Mouse (Mus musculus) midbrain, embryonic 14.5 days (tissue): ENCODE results near the gene Dcaf1. TPM values are rescaled to one million over a fixed set of nuclear protein-coding genes. Genes with fewer than 3 reads are reported as not detected.

ENCODE experiments used
- ATAC-seq: fragments of 200-750 bp; cut with Nextera tagmentation; 2 replicates; pipeline ENCODE4 v1.8.0; 2017; ENCODE audit warnings: moderate number of reproducible peaks, moderate library complexity; ENCODE audit not compliant: low FRiP score, low TSS enrichment
- DNase-seq: peaks from one replicate; pipeline ENCODE4 v3.0.0-alpha.2; 2015
- H3K27ac ChIP-seq: fragments of 300-500 bp; sonication (generic); replicated peaks from 2 replicates; pipeline ENCODE4 v1.5.1; 2014; ENCODE audit warnings: mild to moderate bottlenecking, low read depth, low read length, moderate library complexity
- H3K27me3 ChIP-seq: fragments of 300-500 bp; sonication (generic); 2 replicates; pipeline ENCODE4 v1.6.1; 2014; ENCODE audit warnings: low read length, control low read depth, mixed read lengths; ENCODE audit not compliant: control insufficient read depth, insufficient read depth
- H3K36me3 ChIP-seq: fragments of 300-500 bp; sonication (generic); 2 replicates; pipeline ENCODE4 v1.6.1; 2014; ENCODE audit warnings: low read length, control low read depth; ENCODE audit not compliant: control insufficient read depth, insufficient read depth
- H3K4me1 ChIP-seq: fragments of 300-500 bp; sonication (generic); 2 replicates; pipeline ENCODE4 v1.6.1; 2014; ENCODE audit warnings: mild to moderate bottlenecking, antibody characterized with exemption, low read length, control low read depth; ENCODE audit not compliant: control insufficient read depth, insufficient read depth
- H3K4me2 ChIP-seq: fragments of 300-500 bp; sonication (generic); 2 replicates; pipeline ENCODE4 v1.6.1; 2014; ENCODE audit warnings: mild to moderate bottlenecking, low read length, moderate library complexity
- H3K4me3 ChIP-seq: fragments of 300-500 bp; sonication (generic); replicated peaks from 2 replicates; pipeline ENCODE4 v1.5.1; 2014; ENCODE audit warnings: low read depth, low read length
- H3K9ac ChIP-seq: fragments of 300-500 bp; sonication (generic); replicated peaks from 2 replicates; pipeline ENCODE4 v1.6.1; 2014; ENCODE audit warnings: mild to moderate bottlenecking, low read length, moderate library complexity
- H3K9me3 ChIP-seq: fragments of 300-500 bp; sonication (generic); 2 replicates; pipeline ENCODE4 v1.6.1; 2016; ENCODE audit warnings: low read length, control low read depth, mixed read lengths; ENCODE audit not compliant: control insufficient read depth
- WGBS: fragments of 180-500 bp; shearing (Covaris S2); extraction: QIAGEN DNeasy Blood & Tissue Kit; methylation state at CpG from one replicate; pipeline ENCODE4 v1.1.7; 2014; 5-methylcytosine and 5-hydroxymethylcytosine counted together
- polyA plus RNA-seq: library from polyadenylated mRNA; unstranded; fragments of >200 nt; fragmentation: Nextera tagmentation; extraction: Ambion mirVana; gene quantifications from 2 replicates; pipeline ENCODE4 v1.2.1, GENCODE M21; 2014

Dcaf1 gene
- polyA plus RNA-seq, 1 experiment from 2014 or later = 22.3 TPM

DNA sequence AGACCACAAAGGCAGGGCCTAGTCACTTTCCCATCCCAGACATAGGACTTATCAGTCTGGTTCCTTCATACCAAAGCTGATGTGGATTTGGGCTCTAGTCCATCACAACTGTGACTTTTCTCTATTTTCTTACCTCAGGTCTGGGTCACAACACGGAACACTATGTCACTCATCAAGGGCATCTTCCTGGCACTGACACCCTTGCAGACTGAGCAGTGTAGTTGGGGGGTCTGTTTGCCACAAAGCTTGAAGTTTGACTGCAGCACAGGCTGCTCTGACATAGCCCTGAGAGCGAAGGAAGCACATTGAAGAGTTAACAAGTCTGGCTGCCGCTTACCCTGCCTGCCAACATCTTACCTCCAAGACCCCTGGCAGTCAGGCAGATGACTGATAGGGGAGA is 61.4 kb downstream of the Dcaf1 start:
- peaks cover 71% of the 10 kb centered on the region for H3K36me3 ChIP-seq
- DNase-seq (no peak), ATAC-seq (no peak)
- no peaks in the 10 kb centered on the region for H3K27me3 ChIP-seq
- H3K9me3 ChIP-seq = no peaks in the 10 kb centered on the region
- H3K4me2 ChIP-seq = peak overlapping the region; percentile 99
- H3K27ac ChIP-seq = no peak overlapping the region
- 0 out of 2 replicates have a peak overlapping the region, but pooled peaks have one; percentile 18 for H3K9ac ChIP-seq
- WGBS = 87% methylated on average over 3 of the region's 3 CpGs
- peak overlapping the region; percentile 12 for H3K4me3 ChIP-seq
- peaks cover 39% of the 10 kb centered on the region for H3K4me1 ChIP-seq

DNA sequence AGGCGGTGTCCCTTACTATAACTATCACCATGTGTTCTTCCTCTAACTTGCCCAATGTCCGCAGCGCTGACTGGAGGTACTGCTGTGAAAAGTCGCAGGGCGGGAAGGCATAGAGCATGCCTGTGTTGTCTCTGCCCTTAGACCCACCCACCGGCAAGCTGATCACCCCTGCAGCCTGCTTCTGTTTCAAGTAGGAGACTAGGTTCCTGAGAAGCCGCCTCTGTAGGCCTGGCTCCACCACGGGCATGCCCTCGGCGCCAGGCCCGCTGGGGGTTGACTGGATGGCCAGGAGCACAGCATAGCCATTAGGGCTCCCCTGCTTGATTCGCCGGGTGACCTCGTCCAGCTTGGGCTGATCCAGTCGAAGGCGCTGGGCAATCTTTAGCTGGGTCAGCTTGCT is 62.6 kb downstream of the Dcaf1 start:
- peak overlapping the region; percentile 99 for H3K4me2 ChIP-seq
- peaks cover 71% of the 10 kb centered on the region for H3K36me3 ChIP-seq
- H3K4me3 ChIP-seq = peak overlapping the region; percentile 93
- WGBS = 44% methylated on average over 16 of the region's 16 CpGs
- H3K4me1 ChIP-seq = peaks cover 39% of the 10 kb centered on the region
- peak; percentile 17 for DNase-seq
- no peak overlapping the region for H3K27ac ChIP-seq
- H3K27me3 ChIP-seq = no peaks in the 10 kb centered on the region
- no peaks in the 10 kb centered on the region for H3K9me3 ChIP-seq
- H3K9ac ChIP-seq = peak overlapping the region; percentile 99
- ATAC-seq = no peak

DNA sequence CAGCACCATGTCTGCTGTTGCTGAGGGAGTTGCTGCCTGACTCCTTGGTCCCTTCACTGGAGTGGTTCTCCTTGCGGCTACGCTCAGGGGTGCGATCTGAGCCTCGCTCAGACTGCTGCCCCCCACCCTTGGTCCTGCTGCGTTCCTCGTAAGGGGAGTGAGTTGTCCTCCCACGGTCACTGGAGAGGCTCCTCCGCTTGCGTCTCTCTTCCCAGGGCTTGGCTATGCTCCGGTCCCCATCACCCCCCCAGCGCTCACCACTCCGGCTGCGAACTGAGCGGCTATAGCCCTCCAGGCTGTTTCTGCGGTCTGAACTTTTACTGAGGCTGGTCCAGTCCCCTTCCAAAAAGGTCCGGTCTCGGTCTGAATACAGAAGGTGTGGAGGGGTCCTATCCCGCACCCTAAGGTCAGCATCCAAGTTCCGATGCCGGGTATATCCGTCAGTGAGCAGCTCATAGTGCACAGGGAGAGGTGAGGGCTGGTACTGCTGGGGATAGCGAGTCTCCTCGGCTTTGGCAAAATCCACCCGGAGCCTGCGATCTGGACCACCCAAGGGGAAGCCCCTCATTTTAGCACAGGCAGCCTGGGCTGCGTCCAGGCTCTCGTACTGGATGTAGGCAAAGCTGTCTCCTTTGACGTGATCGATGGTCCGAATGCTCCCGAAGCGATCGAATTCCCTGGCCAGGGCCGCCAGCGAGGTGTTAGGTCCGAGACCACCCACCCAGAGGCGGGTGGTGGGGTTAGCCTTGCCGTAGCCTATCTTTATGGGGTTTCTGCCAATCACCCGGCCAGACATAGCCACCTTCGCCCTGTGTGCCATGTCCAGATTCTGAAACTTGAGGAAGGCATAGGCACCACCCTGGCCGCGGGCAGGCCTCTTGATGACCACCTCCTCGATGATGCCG is 63.6 kb downstream of the Dcaf1 start:
- ATAC-seq (no peak), DNase-seq (peak; percentile 35)
- peaks cover 45% of the 10 kb centered on the region for H3K4me1 ChIP-seq
- no peaks in the 10 kb centered on the region for H3K27me3 ChIP-seq
- H3K9ac ChIP-seq = peak overlapping the region; percentile 99
- peak overlapping the region; percentile 99 for H3K4me2 ChIP-seq
- H3K9me3 ChIP-seq = no peaks in the 10 kb centered on the region
- H3K36me3 ChIP-seq = peaks cover 73% of the 10 kb centered on the region
- H3K4me3 ChIP-seq = peak overlapping the region; percentile 93
- 22% methylated on average over 44 of the region's 44 CpGs for WGBS
- H3K27ac ChIP-seq = peak overlapping the region; percentile 95

DNA sequence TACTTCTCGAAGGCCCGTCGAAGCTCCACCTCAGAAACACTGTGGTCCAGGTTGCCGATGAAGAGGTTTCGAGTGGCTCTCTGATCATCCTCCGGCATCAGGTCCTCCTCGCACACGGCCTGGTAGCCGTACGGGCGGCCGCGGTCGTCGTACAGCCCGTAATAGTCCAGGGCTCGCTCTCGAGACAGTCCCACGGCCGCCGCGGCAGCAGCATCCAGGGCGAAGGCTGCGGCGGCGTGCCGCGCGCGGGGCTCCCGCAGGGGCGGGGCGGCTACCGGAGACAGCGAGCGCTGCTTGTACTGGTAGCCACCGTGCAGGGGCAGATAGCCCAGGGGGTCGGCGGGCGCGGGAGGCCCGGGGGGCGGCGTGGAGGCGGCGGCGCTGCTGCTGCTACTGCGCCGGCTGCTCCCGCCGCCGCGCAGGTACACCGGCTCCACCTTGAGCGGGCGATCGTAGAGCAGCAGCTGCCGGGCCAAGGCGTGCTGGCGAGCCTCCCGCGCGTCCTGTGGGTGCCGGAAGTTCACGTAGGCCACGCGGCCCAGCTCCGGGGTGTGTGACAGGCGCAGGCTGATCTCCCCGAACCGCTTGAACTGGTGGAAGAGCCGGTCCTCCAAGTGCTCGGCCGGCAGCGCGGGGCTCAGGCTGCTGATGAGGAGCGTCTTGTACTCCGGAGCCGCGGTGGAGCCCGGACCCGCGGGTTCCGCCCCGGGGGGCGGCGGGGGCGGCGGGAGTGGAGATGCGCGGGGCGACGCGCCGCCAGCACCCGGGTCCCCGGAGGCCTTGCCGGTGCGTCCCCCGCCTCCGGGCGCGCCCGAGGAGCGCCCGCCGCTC is 64.4 kb downstream of the Dcaf1 start:
- Histone ChIP-seq H3K4me3 (peak overlapping the region; percentile 93), H3K4me2 (peak overlapping the region; percentile 99), H3K27ac (peak overlapping the region; percentile 95), H3K4me1 (peaks cover 53% of the 10 kb centered on the region), H3K9ac (peak overlapping the region; percentile 99), H3K27me3 (no peaks in the 10 kb centered on the region), H3K36me3 (peaks cover 68% of the 10 kb centered on the region), H3K9me3 (no peaks in the 10 kb centered on the region)
- peak; percentile 69 for DNase-seq
- WGBS = under 1% methylated on average over 87 of the region's 107 CpGs
- ATAC-seq = no peak

DNA sequence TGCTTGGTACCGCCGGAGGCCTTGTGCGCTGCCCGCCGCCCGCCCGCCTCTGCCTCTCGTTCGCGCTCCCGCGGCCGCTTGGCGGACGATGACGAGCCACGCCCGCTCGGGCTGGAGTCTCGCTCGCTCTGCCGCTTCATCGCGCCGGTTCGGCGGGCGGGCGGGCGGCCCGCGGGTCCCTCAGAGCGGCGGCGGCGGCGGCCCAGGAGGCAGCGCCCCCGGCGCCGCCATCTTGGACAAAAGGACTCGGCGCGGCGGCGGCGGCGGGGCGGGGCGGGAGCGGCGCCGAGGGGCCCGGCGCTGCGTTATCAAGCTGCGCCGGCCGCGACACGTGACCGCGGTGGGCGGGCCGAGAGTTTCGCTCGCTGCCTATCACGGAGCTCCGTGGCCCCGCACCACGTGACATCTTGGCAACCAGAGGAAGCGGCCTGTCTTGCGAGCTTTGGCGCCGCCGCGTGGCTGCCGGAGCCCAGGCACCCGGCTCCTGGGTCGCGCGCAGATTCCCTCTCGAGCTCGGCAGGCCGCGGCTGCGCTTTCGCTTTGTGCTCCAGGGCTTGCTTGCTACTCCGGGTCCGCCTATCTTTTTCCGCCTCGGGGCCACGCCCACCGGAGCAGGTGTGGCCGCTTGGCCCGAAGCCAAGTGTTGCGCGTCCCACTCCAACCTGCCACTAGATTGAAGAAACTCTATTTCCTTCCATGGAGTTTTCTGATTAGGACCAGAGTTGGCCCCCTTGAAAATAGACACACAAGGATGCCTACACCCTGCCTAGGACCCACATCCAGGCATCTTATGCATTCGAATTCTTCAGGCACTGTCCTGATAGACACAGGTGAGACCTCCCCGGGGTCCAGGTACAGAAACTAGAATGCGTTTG is 65.4 kb downstream of the Dcaf1 start, which contains the start of gene Rbm15b:
TSS of gene Rbm15b (minus strand) at position 601 of the 875 bp plus-strand sequence.
- H3K9ac ChIP-seq = peak within 1 kb of the TSS; percentile 99
- peaks cover 58% of the 10 kb centered on the region for H3K36me3 ChIP-seq
- no peaks in the 10 kb centered on the region for H3K27me3 ChIP-seq
- whole genome bisulfite sequencing = 3% methylated on average over 100 of the region's 101 CpGs
- peaks cover 51% of the 10 kb centered on the region for H3K4me1 ChIP-seq
- H3K4me3 ChIP-seq = peak within 1 kb of the TSS; percentile 93
- H3K9me3 ChIP-seq = no peaks in the 10 kb centered on the region
- H3K27ac ChIP-seq = peak within 1 kb of the TSS; percentile 95
- DNase-seq = peak; percentile 100
- peak; percentile 85 for ATAC-seq
- peak within 1 kb of the TSS; percentile 99 for H3K4me2 ChIP-seq

DNA sequence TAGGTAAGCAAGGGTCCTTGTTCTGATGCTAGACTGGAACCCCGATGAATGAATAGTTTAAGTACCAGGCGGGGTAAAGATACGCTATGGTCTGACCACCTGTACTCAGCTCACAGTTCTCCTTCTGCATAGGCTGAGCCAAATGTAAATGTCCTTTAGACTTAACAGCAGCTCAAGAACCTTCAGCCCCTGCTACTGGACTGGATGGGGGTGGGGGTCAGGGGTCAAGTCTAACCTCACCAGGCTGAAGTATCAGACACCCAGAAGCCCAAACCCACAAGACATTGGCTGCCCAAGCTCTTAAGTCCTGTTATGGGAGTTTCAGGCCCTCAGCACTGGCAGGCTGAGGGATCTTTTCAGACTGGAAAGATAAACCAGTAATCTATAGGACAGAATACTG is 66.7 kb downstream of the Dcaf1 start:
- Histone ChIP-seq H3K4me2 (no peak overlapping the region), H3K27ac (no peak overlapping the region), H3K36me3 (peaks cover 46% of the 10 kb centered on the region), H3K9me3 (no peaks in the 10 kb centered on the region), H3K4me1 (peaks cover 43% of the 10 kb centered on the region), H3K27me3 (no peaks in the 10 kb centered on the region), H3K4me3 (no peak overlapping the region), H3K9ac (no peak overlapping the region)
- DNase-seq (no peak), ATAC-seq (no peak)
- 93% methylated on average over 3 of the region's 3 CpGs for WGBS

DNA sequence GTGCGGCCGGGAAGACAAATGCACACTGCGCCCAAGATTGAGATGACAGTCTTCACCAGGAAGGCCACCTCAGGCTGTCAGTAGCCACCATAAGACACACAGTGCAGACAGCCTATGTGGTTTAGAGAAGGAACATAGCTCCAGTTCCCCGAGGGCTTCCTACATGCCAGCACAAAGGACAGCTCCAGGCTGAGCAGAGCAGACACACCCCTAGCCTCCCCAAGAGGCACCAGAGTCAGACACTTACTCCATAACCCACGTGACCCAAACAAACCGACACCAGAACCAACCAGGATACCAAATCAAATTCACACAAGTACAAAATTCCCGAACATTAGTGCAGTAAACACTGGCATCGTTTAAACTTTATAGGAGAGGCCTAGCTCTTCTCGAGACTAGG is 67.6 kb downstream of the Dcaf1 start:
- WGBS = 89% methylated on average over 9 of the region's 9 CpGs
- Histone ChIP-seq H3K27me3 (no peaks in the 10 kb centered on the region), H3K36me3 (peaks cover 38% of the 10 kb centered on the region), H3K4me2 (no peak overlapping the region), H3K4me3 (no peak overlapping the region), H3K9me3 (no peaks in the 10 kb centered on the region), H3K4me1 (peaks cover 35% of the 10 kb centered on the region), H3K27ac (no peak overlapping the region), H3K9ac (no peak overlapping the region)
- no peak for DNase-seq
- no peak for ATAC-seq
